Mouse (Mus musculus) forebrain, embryonic 12.5 days (tissue): ENCODE results near the gene Zswim3. TPM values are rescaled to one million over a fixed set of nuclear protein-coding genes. Genes with fewer than 3 reads are reported as not detected.
A peak's percentile ranks its signal among the peaks of the same experiment; 100 is the strongest.

Experiments used
- ATAC-seq: fragments of 200-750 bp; cut with Nextera tagmentation; 2 replicates; pipeline ENCODE4 v1.8.0; 2017; ENCODE audit warnings: moderate TSS enrichment; ENCODE audit not compliant: low FRiP score
- H3K27ac ChIP-seq: fragments of 300-500 bp; sonication (generic); 2 replicates; pipeline ENCODE4 v1.5.1; 2016; ENCODE audit warnings: mild to moderate bottlenecking
- H3K27me3 ChIP-seq: fragments of 300-500 bp; sonication (generic); 2 replicates; pipeline ENCODE4 v1.6.1; 2016; ENCODE audit warnings: mild to moderate bottlenecking
- H3K36me3 ChIP-seq: fragments of 300-500 bp; sonication (generic); replicated peaks from 2 replicates; pipeline ENCODE4 v1.6.1; 2016; ENCODE audit warnings: mild to moderate bottlenecking
- H3K4me1 ChIP-seq: fragments of 300-500 bp; sonication (generic); 2 replicates; pipeline ENCODE4 v1.6.1; 2016
- H3K4me2 ChIP-seq: fragments of 300-500 bp; sonication (generic); 2 replicates; pipeline ENCODE4 v1.6.1; 2016; ENCODE audit warnings: mild to moderate bottlenecking, moderate library complexity
- H3K4me3 ChIP-seq: fragments of 300-500 bp; sonication (generic); replicated peaks from 2 replicates; pipeline ENCODE4 v1.5.1; 2016; ENCODE audit warnings: mild to moderate bottlenecking
- H3K9ac ChIP-seq: fragments of 300-500 bp; sonication (generic); 2 replicates; pipeline ENCODE4 v1.6.1; 2016; ENCODE audit warnings: mild to moderate bottlenecking
- H3K9me3 ChIP-seq: fragments of 300-500 bp; sonication (generic); 2 replicates; pipeline ENCODE4 v1.6.1; 2016
- WGBS: fragments of 180-500 bp; shearing (Covaris S2); methylation state at CpG from one replicate; pipeline ENCODE4 v1.1.7; 2016; 5-methylcytosine and 5-hydroxymethylcytosine counted together
- polyA plus RNA-seq: library from polyadenylated mRNA; unstranded; fragments of >200 nt; fragmentation: Nextera tagmentation; extraction: Ambion mirVana; gene quantifications from 2 replicates; pipeline ENCODE4 v1.2.1, GENCODE M21; 2016

The Zswim3 gene
- 10.2 and 10.7 TPM in 2 replicates for polyA plus RNA-seq

- Histone ChIP-seq H3K9ac (peak within 1 kb of the TSS; percentile 87), H3K27ac (peak within 1 kb of the TSS; percentile 83), H3K36me3 (peaks cover 9% of the 10 kb centered on the region; the same call in 1 of the 2 replicates), H3K4me2 (peak within 1 kb of the TSS; percentile 91), H3K4me1 (peaks cover 23% of the 10 kb centered on the region), H3K27me3 (no peaks in the 10 kb centered on the region), H3K4me3 (peak within 1 kb of the TSS; percentile 74), H3K9me3 (no peaks in the 10 kb centered on the region)
- WGBS: under 1% methylated on average over 47 of the region's 47 CpGs
- ATAC-seq: peak; percentile 97
These were observed at the start of gene Zswim3, which contains the start of gene Acot8 for GRCm38 (mm10) chr2:164804533-164805331. TSS of gene Zswim3 (plus strand) at chr2:164805098. TSS of gene Acot8 (minus strand) at chr2:164804882.

DNA sequence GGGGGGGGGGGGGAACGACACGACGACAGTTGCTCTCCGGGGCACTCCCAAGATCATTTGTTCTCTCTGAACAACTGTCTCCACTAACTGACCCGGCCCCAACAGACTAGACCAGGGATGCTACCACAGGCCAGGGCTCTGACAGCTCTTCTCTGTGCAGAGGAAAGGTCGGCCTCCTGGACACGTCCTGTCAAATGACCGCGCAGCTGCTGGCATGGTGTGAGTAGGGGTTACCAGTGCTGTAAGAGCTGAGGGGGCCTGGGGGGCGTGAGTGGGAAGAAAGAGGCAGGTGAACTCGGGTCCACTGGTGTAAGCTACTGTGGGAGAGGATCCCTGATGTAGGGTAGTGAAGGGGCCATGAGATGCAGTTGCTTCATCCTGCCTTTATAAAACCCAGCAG lies 47.1 kb upstream of the Zswim3 start:
- no peak for ATAC-seq
- Histone ChIP-seq H3K4me1 (no peaks in the 10 kb centered on the region), H3K4me3 (no peak overlapping the region), H3K4me2 (no peak overlapping the region), H3K36me3 (peaks cover 99% of the 10 kb centered on the region), H3K9ac (no peak overlapping the region), H3K27me3 (no peaks in the 10 kb centered on the region), H3K27ac (no peak overlapping the region), H3K9me3 (no peaks in the 10 kb centered on the region)
- WGBS: 93% methylated on average over 11 of the region's 11 CpGs

GRCm38 (mm10) chr2:164758692-164759091 lies 46.2 kb upstream of the Zswim3 start:
- no peaks in the 10 kb centered on the region for H3K4me1 ChIP-seq
- no peak overlapping the region for H3K9ac ChIP-seq

GRCm38 (mm10) chr2:164760059-164760833 lies 44.7 kb upstream of the Zswim3 start:
- Histone ChIP-seq H3K4me1 (no peaks in the 10 kb centered on the region), H3K4me2 (no peak overlapping the region), H3K9ac (no peak overlapping the region), H3K9me3 (no peaks in the 10 kb centered on the region), H3K4me3 (no peak overlapping the region), H3K27me3 (no peaks in the 10 kb centered on the region), H3K27ac (no peak overlapping the region), H3K36me3 (peaks cover 91% of the 10 kb centered on the region)
- WGBS: 90% methylated on average over 4 of the region's 4 CpGs
- no peak for ATAC-seq

More at GRCm38 (mm10) chr2:164758692-164759091, 46.2 kb upstream of the Zswim3 start:
- no peak for ATAC-seq
- Histone ChIP-seq H3K27ac (no peak overlapping the region), H3K9me3 (no peaks in the 10 kb centered on the region), H3K27me3 (no peaks in the 10 kb centered on the region), H3K4me2 (no peak overlapping the region), H3K4me3 (no peak overlapping the region), H3K36me3 (peaks cover 98% of the 10 kb centered on the region)
- 73% methylated on average over 1 of the region's 1 CpGs for WGBS

GRCm38 (mm10) chr2:164761502-164761901 lies 43.4 kb upstream of the Zswim3 start:
- no peaks in the 10 kb centered on the region for H3K4me1 ChIP-seq
- WGBS: 88% methylated on average over 2 of the region's 2 CpGs
- H3K4me3 ChIP-seq: no peak overlapping the region
- H3K9ac ChIP-seq: no peak overlapping the region
- H3K27me3 ChIP-seq: no peaks in the 10 kb centered on the region
- H3K9me3 ChIP-seq: no peaks in the 10 kb centered on the region
- no peak overlapping the region for H3K27ac ChIP-seq
- H3K36me3 ChIP-seq: peaks cover 90% of the 10 kb centered on the region
- ATAC-seq: no peak
- H3K4me2 ChIP-seq: no peak overlapping the region

- H3K4me3 ChIP-seq: no peak overlapping the region
- H3K4me2 ChIP-seq: no peak overlapping the region
- H3K9ac ChIP-seq: no peak overlapping the region
- ATAC-seq: no peak
- H3K9me3 ChIP-seq: no peaks in the 10 kb centered on the region
- no peak overlapping the region for H3K27ac ChIP-seq
- H3K36me3 ChIP-seq: peaks cover 90% of the 10 kb centered on the region
- no peaks in the 10 kb centered on the region for H3K27me3 ChIP-seq
- H3K4me1 ChIP-seq: no peaks in the 10 kb centered on the region
- over 99% methylated on average over 4 of the region's 4 CpGs for WGBS
These were observed 42.9 kb upstream of the Zswim3 start for GRCm38 (mm10) chr2:164761971-164762370.

GRCm38 (mm10) chr2:164762593-164762992 lies 42.3 kb upstream of the Zswim3 start:
- Histone ChIP-seq H3K4me2 (no peak overlapping the region), H3K4me3 (no peak overlapping the region), H3K9ac (no peak overlapping the region), H3K4me1 (no peaks in the 10 kb centered on the region), H3K9me3 (no peaks in the 10 kb centered on the region), H3K36me3 (peaks cover 90% of the 10 kb centered on the region), H3K27me3 (no peaks in the 10 kb centered on the region), H3K27ac (no peak overlapping the region)
- no peak for ATAC-seq
- 89% methylated on average over 7 of the region's 7 CpGs for WGBS

- Histone ChIP-seq H3K36me3 (peaks cover 67% of the 10 kb centered on the region), H3K4me3 (no peak overlapping the region), H3K27ac (no peak overlapping the region), H3K9me3 (no peaks in the 10 kb centered on the region), H3K4me2 (no peak overlapping the region), H3K4me1 (peaks cover 9% of the 10 kb centered on the region), H3K27me3 (no peaks in the 10 kb centered on the region), H3K9ac (no peak overlapping the region)
- no peak for ATAC-seq
- 88% methylated on average over 3 of the region's 3 CpGs for WGBS
These were observed 39.1 kb upstream of the Zswim3 start for GRCm38 (mm10) chr2:164765841-164766240.

GRCm38 (mm10) chr2:164767812-164768540 lies 36.9 kb upstream of the Zswim3 start:
- no peak for ATAC-seq
- no peak overlapping the region for H3K4me3 ChIP-seq
- H3K4me1 ChIP-seq: peaks cover 25% of the 10 kb centered on the region
- H3K36me3 ChIP-seq: peaks cover 66% of the 10 kb centered on the region
- 94% methylated on average over 15 of the region's 15 CpGs for WGBS
- H3K27me3 ChIP-seq: no peaks in the 10 kb centered on the region
- H3K9ac ChIP-seq: no peak overlapping the region
- no peaks in the 10 kb centered on the region for H3K9me3 ChIP-seq
- H3K27ac ChIP-seq: no peak overlapping the region
- H3K4me2 ChIP-seq: no peak overlapping the region

DNA sequence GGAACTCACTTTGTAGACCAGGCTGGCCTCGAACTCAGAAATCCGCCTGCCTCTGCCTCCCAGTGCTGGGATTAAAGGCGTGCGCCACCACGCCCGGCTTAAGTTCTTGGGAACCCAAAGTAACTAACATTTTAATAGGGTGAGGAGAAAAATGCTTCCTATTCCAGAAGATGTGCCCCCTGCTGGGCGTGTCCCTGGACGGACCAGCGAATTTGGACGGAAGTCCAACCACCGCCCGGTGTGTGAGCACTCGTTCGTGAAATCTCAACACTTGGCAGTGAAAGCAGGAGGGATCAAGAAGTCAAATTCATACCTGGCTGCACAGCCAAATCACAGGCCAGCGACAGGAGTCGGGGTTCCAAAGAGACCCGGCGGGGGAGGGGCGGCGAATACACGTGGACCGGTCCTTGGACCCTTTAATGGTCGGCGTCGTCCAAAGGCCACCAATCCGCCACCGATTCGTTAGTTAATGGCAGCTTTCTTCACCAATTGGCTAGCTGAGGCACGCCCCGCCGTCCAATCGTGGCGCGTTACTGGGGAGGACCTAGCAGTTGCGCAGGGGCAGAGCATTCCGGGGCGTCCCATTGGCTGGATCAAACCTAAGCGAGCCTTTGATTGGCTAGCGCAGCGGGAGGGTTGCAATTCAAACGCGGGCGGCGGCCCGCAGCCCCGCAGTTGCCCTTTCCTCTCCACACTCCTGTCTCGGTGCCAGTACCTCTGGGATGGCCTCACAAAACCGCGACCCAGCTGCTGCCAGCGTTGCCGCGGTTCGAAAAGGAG lies 35.5 kb upstream of the Zswim3 start, which contains the start of gene Ube2c:
Gene Ube2c, plus strand, starts transcription at position 641 of the 780 bp plus-strand sequence.
- Histone ChIP-seq H3K36me3 (peaks cover 64% of the 10 kb centered on the region), H3K27me3 (no peaks in the 10 kb centered on the region), H3K9me3 (no peaks in the 10 kb centered on the region), H3K4me2 (peak within 1 kb of the TSS; percentile 85), H3K9ac (peak within 1 kb of the TSS; percentile 83), H3K27ac (peak within 1 kb of the TSS; percentile 69), H3K4me1 (peaks cover 25% of the 10 kb centered on the region), H3K4me3 (peak within 1 kb of the TSS; percentile 93)
- 3% methylated on average over 53 of the region's 53 CpGs for WGBS
- peak; percentile 99 for ATAC-seq

- Histone ChIP-seq H3K27me3 (no peaks in the 10 kb centered on the region), H3K36me3 (peaks cover 56% of the 10 kb centered on the region), H3K9ac (peak overlapping the region; percentile 83), H3K4me3 (peak overlapping the region; percentile 93), H3K4me2 (peak overlapping the region; percentile 85), H3K27ac (peak overlapping the region; percentile 69), H3K4me1 (peaks cover 25% of the 10 kb centered on the region), H3K9me3 (no peaks in the 10 kb centered on the region)
- no peak for ATAC-seq
- WGBS: 6% methylated on average over 15 of the region's 15 CpGs
These were observed 34.6 kb upstream of the Zswim3 start for GRCm38 (mm10) chr2:164770279-164770678.
